Mouse (Mus musculus) T-cell, adult 2 months (primary cell): ENCODE data around the gene Uggt2.

Experiments
- DNase-seq: peaks from one replicate; pipeline ENCODE4 v3.0.0; 2022; ENCODE audit warnings: low spot score

Gene Uggt2

DNA sequence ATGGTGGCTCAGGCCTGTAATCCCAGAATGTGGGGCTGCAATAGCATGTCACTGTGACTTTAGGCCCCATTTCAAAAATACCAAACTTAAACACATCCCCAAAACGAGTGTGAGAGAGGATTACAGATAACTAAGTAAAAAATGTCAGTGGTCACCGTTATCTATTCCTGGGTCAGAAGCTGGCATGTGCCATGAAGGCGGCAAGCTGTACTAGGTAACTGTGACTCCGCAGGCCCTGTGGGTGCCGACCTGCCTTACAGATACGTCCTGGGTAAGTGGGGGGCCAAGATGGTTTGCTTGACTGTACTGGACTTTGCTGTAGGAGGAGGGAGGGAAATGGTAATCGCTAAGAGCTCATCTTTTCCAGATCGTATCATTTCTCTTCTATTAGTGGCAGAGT lies 118.3 kb downstream of the Uggt2 start:
- no peak for DNase-seq

DNA sequence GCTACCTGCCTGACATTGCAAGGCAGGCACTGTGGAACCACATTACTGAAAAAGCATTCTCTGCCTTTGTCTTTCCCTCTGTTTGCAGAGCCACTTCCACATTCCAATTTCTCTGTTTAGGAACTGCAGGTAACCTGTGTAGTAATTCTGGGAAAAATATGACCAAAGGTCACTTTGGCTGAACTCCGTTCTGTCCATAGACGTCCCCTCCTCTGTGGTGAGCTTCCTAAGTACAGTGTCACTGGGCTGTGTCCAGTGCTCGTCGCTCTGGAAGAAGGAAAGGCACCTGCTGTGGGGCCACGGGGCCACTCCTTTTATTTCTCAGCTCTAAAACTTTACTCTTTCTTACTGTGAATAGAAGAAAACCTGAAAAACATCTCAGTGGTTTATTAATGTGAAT lies 118.9 kb downstream of the Uggt2 start:
- DNase-seq: no peak

DNA sequence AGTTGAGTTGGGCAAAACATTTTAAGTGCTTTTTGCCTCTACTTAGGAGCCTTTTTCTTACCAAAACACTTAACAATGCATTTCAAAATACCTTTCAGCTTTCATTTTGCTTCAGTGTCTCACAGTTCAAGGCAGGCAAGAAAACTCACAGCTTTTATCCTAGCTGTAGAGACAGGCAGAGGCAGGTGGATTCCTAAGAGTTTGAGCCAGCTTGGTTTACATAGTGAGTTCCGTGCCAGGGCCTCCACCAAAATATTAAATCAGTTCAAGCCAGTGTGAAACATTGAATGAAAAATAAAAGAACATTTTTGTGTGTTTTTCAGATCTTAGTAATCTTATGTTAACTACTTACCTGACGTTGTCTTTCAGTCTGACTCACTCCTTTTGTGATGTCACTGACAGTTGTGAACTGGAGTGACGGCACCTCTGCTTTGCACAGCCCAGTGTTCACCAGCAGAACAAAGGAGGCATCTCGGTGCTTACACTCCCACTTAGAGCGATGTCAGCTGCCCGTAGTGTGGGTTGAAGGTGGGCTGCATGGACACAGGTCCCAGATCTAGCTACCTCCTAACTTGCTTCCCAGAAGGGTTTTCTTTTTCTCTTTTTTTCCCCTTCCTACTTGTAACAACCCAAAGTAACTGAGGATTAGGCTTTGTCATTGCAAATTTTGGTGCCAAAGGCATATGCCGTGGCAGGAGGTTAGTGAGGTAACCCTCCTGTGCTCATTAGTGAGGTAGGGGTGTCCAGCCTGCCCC lies 119.5 kb downstream of the Uggt2 start:
- DNase-seq: no peak

DNA sequence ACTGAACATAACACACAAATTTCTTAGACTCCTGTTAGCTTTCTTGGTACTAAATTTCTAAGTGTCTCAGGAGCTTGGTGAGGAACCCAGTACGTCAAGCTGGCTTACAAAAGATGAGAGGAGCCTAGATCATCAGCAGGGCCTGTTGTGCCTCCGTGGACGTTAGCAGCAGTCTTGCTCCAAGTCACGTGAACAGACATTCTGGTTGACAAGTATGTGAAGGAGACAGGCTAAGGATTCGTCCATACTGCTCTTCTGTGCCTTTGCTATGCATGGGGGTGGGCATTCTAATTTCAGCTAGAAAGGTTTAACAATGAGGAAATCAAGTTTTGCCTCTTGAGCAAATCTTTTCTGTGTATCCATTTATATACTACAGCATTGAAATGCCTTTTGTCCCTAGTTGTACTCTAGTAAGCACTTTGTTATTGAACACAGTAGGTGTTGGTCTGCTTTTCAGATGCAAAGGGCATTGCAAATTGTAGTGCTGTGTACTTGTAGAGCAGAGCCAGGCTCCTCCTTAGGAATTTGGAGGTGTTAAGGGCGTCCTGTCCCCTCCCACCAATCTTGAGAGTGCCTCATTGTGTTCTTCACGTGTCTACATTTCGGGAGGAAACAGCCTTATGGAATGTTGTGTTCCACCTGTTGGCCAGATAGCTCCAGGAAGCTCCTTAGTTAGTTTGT lies 122.0 kb downstream of the Uggt2 start:
- no peak for DNase-seq

DNA sequence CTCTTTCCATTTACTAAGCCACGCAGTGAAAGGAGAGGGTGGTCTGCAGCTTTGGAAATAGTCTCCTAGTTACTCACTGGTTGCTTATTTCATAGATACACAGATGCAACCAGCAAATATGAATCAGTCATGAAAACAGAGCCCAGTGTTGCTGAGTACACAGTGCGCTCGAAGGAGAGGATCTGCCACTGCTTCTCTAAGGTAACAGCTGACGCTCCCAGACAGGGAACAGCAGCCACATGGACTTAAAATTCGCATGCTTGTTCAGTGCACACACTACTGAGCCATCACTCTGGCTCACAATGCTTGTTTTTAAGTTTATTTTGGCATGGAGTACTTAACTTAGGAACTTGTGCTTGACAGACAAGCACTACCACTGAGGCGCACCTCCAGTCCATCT lies 127.0 kb downstream of the Uggt2 start:
- DNase-seq: no peak

DNA sequence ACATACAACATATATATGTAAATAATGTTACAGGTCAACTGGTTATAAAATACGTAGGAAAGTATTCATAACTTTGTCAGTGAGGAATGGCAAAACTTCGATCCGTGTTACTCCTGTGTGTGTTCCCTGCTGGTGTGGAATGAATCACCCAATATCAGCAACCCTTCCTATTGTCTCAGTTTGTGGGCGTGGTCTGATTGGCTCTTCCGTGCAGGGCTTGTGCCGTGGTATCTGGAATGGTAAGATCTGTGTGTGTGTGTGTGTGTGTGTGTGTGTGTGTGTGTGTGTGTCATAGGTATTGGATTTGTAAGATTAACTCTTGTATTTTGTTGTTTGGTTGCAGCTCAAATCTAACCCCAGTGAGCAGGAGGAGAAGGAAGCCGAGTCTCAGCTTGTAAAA lies 131.6 kb downstream of the Uggt2 start:
- no peak for DNase-seq

DNA sequence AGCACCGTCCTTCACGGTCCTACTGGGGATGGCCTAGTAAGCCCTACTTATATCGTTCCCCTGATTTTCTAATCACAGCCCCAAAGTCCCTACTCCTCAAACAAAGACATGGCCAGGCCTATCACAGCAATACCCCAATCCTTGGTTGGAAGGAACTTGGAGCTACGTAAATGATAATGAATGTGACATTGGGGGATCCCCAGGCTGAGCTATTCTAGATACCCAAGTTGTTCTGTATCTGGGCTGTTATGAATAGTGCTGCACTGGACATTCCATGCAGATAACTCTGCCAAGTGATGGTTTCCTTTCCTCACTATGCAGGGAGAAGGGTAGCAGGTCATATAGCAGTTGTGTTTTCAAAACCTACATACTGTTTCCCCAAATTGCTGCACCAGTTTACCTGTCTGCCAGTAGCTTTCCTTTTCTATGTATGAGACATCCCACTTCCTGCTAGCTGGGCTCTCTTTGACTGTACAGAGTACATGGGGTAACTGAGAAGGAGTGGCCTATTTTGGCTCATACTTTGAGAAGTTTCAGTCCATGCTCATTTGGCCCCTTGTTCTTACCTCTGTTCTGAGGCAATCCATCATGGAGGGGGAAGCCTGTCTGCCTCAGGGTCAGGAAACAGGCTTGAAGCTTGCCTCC lies 133.8 kb downstream of the Uggt2 start:
- DNase-seq: no peak

DNA sequence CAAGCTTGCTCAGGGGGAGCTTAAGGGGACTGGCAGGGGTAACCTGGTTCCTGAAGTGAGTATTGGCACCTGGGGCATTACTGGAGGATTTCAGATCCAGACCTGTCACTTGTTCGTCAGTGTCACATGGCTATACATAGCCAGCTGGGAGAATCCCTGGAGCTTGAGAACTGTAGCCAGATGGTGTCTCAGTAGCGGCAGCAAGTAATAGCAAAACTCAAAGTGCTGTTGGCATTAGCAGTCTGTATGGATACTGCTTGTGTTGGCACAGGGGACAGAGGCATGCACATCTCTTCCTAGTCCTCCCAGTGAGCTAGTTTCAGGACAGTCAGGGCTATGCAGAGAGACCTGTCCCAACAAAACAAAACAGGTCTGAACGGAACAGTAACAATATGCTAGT lies 141.2 kb downstream of the Uggt2 start:
- no peak for DNase-seq

DNA sequence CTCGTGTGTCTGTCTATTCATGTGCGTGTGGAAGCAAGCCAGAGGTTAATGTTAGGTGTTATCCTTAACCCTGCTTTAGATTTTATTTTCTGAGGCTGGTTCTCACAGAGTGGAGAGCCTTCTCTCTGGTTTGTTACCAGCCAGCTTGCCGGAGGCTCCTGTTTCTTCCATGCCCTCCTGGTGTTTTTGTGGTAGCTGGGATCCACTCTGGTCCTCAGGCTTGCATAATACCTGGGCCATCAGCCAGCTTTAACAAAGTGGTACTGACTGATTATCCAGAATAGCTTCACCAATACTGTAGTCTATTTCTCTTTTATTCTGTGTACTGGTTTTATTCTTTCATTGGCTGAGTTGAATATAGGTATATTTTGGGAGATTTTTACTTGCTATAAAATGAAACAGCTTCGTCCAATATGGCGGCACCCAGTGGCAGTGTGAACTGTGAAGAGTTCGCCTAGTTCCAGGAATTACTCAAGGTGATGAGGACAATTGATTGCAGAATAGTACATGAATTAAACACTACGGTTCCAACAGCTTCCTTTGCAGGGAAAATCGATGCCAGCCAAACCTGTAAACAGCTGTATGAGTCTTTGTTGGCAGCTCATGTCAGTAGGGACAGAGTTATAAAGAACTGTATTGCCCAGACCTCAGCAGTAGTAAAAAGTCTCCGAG lies 147.2 kb downstream of the Uggt2 start:
- DNase-seq: no peak

DNA sequence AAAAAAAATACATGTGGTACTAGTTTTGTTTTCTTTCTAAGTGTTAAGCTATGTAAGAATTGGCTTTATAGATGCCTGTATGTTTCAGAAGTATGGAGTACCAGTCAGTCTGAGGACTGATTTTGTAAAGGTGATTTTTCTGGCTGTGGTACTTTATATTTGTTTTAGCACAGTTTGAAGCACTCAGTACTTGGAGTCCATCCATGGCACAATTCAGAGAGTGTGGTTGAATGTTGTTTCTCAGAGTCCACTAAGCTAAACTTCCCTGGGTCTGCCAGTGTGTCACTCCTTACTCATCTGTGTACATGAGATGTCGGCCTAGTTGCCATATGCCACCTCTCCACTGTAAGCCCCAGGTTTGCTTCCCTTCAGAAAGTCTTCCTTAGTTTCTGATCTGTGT lies 150.4 kb downstream of the Uggt2 start:
- DNase-seq: no peak

DNA sequence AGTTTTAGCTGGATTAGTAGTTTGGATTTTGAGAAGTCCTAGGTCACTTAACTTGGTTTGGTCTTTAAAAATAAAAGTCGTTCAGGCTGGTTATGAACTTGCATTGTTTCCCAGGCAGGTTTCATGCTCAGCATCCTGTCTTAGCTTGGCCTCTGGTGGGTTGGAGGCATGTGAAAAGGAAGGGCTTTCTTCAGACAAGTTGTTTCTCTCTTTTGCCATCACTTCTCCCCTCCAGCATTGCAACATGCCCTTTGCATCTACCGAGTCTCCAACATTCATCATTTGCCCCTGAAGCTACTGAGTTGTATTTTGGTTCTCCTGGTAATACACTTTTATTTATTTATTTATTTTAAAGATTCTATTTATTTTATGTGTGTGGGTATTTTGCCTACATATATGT lies 154.5 kb downstream of the Uggt2 start:
- no peak for DNase-seq

DNA sequence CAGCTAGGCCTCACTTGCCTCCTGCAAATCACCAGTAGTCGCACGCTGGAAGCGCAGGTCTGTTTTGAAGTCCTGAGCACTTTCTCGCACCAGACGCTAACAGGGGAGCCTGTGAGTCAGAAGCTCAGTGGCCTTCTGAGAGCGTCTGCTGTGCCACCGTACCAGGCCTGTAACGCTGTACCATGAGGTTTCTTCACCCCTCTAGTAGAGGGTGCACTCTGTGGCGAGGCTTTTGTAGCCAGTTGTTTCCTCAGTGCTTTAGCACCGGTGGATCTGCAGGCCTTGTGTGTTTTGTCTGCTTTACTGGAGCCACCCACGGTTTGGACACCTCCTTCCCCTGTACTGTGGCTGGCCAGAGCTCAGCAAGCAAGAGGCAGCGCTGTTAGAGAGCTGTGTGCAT lies 157.2 kb downstream of the Uggt2 start:
- DNase-seq: no peak

DNA sequence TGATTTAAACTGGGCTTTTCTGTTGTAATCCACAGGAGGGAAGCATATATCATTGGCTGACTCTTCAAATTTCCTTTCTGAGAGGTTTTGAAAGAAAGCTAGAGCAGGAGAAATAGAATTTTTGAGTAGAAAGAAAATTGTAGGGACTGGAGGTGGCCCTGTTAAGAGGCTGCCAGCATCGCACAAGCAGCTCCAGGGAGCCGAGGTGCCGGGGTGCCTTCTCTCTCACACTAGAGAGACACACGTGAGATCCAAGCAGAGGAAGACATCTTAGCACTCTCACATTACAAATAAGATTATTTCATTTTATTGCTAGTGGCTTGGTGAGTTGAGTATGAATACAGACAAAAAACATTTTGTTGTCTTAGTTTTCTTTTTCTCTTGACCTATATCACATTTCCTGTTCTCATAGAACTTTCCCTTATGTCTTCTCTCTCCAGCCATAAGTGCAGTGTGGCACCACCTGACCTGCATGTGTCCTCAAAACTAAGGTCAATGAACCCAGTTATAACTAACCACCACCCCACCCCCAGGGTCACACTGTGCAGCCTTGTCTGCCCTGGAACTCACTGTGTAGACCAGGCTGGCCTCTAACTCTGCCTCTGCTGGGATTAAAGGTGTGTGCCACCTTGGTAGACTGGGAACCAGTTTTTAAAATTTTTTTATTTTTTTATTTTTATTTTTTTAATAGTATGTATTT lies 158.3 kb downstream of the Uggt2 start:
- no peak for DNase-seq

DNA sequence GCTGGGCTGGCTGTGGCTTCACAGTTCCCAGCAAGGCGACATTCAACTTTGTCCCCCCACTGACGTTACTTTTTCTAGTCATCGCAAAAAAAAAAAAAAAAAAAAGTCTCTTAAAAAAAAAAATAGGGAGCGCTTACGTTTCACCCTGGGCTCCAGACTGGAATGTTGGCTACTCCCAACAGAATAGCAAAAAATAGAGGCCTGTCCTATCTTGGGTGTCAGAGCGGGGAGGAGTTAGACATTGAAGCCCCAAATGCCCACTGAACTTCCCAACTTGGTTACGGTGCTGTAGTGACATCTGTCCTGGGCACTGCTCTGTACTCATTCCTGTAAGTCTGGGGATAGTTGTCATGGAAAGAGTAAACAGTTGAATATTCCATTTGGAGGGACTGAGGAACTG lies 160.7 kb downstream of the Uggt2 start:
- DNase-seq: no peak

DNA sequence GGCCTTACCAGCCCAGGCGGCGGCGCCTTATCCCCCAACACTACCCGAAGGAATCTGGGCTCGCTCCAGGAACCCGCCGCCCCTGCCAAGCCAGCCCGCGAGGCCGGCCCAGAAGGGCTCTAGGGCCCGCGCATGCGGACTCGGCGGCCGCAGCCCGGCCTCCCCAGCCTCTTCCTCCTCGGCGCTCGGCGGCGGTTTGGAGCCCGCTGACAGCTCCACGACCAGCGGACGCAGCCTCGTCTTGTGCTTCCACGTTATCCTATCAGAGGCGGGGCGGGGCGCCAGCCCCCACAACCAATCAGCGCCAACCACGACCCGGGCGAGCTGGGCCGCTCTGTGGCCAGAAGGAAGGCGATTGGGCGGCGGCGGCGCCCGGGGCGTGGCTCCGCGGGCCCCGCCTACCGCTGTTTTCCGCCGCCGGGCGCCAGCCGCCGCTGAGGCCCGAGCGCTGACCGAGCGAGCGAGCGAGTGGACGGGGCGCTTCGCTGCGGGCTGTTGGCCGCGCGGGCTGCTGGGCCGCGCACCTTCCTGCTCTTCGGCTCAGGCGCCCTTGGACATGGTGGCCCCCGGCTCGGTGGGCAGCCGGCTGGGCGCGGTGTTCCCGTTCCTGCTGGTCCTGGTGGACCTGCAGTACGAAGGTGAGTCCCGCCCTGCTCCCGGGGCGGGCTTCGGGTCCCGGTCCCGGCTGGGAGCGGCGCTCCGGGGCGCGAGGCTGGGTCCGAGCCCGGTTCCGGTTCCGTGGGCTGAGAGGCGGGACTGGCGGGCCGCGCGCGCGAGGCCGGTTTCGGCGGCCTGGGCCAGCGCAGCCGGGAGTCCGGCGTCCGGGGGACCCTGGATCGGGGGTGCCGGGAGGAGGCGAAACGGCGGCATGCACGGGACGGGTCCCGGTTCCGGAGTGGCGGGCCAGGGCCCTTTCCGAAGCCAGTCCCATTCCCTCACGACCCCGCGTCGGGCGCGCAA lies 161.4 kb downstream of the Uggt2 start, which contains the start of gene Dnajc3:
TSS of gene Dnajc3 (plus strand) at position 444 of the 960 bp plus-strand sequence.
- DNase-seq: peak; percentile 99

DNA sequence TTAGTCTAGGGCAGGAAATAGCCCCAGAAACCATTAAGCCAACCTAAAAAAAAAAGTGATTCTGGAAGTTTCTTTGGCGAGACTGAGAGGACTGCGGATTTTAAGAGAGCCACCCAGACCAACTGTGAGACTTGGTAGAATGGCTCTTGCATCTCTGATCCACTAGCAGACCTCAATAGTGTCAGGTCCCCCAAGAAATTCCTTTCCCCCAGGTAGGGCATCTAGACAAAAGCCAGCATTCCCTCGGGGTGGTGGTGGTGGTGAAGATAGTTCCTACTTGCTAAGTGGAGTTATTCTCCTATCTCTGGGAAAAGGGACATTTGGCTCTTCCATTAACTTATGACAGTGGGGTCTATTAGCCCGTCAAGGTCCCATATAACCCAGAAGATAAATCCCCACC lies 162.3 kb downstream of the Uggt2 start:
- no peak for DNase-seq

DNA sequence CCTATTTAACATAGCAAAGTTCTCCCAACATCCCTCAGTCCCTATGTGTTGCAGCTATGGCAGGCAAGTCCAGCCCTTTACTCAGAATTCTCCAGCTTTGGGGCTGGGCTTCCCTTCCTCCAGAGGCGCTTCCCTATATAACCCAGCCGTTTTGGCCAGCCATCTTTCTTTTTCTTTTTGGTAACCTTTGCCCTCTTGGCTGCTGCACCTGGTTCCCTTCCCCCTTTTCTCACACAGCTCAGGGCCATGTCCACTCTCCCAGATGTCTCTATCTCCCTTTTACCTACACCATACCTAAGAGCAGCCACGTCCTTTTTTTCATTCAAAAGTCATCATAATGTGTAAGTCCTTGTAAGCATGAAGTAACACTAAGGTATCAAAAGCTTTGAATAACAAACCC lies 163.0 kb downstream of the Uggt2 start:
- DNase-seq: no peak
